Mouse (Mus musculus) kidney, adult 2 months (tissue): Measurements from ENCODE around the gene Scgb2a2.
"Not testable (repeated sequence)": the region's sequence is repeated elsewhere in the genome, so short reads cannot be mapped to it uniquely, and the experiment has no call there.

Source experiments
- CTCF ChIP-seq: fragments of 200-500 bp; conservative IDR thresholded peaks from 2 replicates; pipeline ENCODE4 v1.5.1; 2011; ENCODE audit warnings: low read depth, mild to moderate bottlenecking, control low read depth, low read length, moderate library complexity, mixed read lengths; ENCODE audit not compliant: insufficient read depth, insufficient read length
- POLR2A ChIP-seq: fragments of 200-500 bp; IDR thresholded peaks from one replicate; pipeline ENCODE4 v1.6.1; 2011; ENCODE audit warnings: low read depth, low read length, control low read depth

- TF ChIP-seq POLR2A, CTCF: not testable (repeated sequence)
Observed at GRCm38 (mm10) chr19:9849368-9850075, 2.2 kb downstream of the Scgb2a2 start.
